Mouse (Mus musculus) hematopoietic stem cell, adult 5-6 weeks (primary cell): ENCODE measurements around the gene Bub1. TPM values are rescaled to one million over a fixed set of nuclear protein-coding genes. Genes with fewer than 3 reads are reported as not detected.
A peak's percentile ranks its signal among the peaks of the same experiment; 100 is the strongest.

Experiments used
- ATAC-seq, 2 experiments: fragments of 125-278 bp in 1 of 2; replicated peaks in 1 of 2; 2 replicates each; pipeline ENCODE4 v1.8.0; 2016 to 2017; ENCODE audit warnings: inconsistent platforms in 2 of 2, mild to moderate bottlenecking in 2 of 2, moderate number of reproducible peaks in 2 of 2, low read depth in 1 of 2, moderate TSS enrichment in 1 of 2; ENCODE audit not compliant: low FRiP score in 2 of 2, poor library complexity in 2 of 2, severe bottlenecking in 2 of 2, insufficient read depth in 1 of 2, low TSS enrichment in 1 of 2
- total RNA-seq: library from RNA; stranded (forward); fragments of 172-1452, 232-1000 nt; gene quantifications from 2 replicates; pipeline ENCODE4 v1.2.3, GENCODE M21; 2017

Gene Bub1
- total RNA-seq, 1 experiment from 2014 or later: 39.6 TPM

DNA sequence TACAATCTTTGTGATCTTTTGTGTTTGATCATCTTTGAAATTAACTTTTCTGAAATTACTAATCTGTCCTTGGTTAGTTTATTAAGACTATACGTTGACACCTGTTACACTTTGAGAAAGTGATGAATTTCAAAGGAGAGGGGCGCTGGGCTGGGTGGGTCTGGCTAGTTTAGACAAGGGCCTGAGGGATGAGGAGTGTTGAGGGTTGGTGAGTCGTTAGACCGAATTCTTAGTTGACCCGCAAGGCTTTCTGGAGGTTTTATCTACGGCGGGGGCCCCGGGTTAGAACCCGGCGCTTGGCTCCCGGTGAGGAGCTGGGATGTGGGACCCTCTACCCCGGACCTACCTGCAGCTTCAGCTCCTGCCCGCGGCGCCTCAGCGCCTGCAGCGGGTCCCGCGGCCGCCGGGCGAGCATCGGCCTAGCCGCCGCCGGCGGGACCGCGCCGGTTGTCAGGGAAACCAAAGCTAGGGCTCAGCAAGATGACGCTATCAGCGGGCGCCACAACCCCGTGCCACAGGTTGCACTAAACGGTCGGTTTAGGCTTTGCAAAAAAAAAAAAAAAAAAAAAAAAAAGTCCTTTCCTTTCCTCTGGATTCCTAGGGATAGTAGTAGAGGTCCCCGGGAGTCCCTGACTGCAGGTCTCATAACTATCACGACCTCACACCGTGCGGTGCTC, 43.1 kb downstream of the Bub1 start, which contains the start of gene Nphp1:
Gene Nphp1 (minus strand): TSS at position 458 of the 677 bp plus-strand sequence.
- ATAC-seq: peak; percentile 83 to 85

DNA sequence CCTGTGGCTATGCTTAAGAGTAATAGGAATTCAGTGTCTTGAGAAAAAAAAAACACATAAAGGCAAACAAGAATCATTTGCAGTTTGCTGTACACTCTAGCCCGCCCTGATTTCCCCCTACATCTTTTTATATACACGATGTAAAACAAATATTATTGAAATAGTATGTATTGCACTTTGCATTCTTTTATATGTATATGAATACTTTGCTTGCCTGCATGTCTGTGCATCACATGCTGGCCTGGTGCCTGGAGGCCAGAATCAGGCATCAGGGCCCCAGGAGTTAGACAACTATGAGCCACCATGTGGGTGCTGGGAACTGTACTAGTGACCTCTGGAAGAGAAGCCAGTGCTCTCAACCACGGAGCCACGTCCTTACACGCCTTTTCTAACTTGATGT, 44.4 kb downstream of the Bub1 start:
- ATAC-seq: no peak

DNA sequence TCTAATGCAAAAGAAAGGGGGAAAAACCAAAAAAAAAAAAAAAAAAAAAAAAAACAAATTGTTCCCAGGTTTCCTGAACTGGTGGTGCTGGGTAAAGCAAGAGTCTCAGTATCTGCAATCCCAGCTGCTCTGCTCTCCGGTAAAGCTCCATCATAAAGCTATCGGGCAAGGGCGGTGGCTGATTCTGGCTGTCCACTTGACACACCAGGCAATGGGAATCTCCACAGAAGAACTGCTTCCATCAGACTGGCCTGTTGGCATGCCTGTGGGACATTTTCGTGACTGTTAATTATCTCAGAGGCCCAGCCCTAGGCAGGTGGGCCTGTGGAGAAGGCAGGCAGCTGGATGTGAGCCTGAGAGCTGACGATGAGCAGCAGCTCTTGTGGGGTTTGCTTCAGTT, 53.2 kb downstream of the Bub1 start:
- ATAC-seq: no peak

DNA sequence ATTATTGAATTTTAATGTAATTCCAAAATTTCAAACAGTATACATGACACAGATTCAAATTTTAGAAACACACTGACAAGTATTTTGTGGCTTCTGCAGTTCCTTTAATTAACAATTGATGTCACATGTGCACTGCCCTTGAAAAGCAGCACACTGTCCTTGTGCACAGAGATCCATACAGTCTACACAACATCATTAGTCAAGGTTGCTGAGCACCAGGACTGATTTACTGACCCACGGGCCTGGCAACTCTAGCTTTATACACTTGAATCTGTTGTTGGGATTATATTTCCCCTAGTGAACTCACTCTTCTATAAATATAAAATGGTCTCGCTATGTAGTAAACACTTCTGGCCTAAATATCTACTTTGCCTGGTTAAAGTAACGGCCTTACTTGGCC, 56.7 kb downstream of the Bub1 start:
- ATAC-seq: no peak

GRCm38 (mm10) chr2:127774578-127774941, 57.1 kb downstream of the Bub1 start:
- no peak for ATAC-seq

DNA sequence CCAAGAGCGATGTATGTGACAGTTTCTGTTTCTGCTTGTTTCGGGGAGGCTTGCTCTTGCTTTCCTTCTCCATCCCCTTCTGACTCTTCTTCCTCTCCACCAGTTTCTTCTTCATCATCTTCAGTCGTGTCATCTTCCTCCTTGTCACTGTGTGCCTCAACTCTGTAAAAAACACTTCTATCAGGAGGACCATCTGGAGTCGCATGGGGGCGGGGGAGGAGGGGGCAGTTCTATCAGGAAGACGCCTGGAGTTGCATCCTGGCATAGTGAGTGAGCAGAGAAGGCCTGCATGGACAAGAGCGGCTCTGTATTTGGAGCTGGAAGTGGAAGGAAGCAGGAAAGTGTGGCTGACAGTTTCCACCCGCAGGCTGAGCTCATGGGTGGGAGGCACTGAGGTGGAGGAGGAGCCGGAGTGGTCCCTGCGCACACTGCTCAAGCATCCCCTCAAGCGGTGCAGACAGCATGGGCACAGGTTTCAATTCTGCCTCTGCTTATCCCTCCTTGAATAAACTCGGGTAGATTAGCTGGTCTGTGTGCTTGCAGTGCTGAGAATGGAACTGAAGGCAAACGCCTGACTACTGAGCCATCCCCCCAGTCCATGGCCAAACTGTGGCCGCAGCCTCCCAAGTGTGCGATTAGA, 57.6 kb downstream of the Bub1 start:
- ATAC-seq: no peak

DNA sequence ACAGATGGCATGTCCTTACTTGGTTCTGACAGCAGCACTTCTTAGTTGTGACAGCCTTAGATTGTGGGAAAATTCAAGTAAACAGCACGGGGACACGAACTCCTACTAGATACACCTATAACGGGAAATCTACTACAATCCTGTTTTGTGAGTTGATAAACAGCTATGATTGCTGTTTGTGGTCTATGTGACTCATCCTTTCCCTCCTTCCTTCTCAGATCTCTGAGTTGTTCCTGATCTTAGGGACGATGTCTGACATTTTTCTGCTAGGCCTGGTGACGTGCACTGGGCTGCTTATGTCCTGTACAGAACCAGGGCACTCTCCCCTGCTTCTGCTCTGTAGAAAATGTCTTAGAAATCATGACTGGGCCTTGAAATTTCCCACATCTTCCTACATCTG, 70.1 kb downstream of the Bub1 start:
- ATAC-seq: no peak

DNA sequence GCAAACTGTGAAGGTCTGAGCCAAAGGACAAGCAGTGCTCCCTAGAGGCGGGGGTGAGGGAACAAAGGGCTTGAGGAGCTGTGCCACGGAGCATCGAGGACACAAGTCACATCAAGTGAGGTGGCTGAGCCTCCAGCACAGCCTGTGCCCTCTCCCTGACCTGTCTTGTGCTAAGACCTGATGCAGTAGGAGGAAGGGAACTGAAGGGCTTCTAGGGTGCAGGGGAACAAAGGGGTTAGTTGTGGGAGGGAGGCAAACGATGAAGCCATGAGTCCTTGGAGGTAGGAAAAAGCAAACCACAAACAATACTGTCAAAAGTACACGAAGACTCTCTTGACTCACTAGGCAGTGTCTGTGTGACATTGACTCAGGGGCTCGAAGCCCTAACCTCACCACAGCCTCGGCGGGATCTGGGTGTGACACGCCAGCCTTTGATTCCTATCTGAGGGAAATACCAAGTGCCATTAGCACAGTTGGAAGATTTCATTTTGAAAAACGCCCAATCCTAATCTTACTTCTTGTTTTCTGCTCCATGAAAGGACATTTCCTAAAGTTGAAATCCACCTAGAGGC, 71.2 kb downstream of the Bub1 start:
- ATAC-seq: no peak

GRCm38 (mm10) chr2:127760014-127760413, 71.7 kb downstream of the Bub1 start:
- no peak for ATAC-seq

- no peak for ATAC-seq
Measured at GRCm38 (mm10) chr2:127759157-127759880, 72.3 kb downstream of the Bub1 start.

GRCm38 (mm10) chr2:127757171-127757570, 74.5 kb downstream of the Bub1 start:
- no peak for ATAC-seq

GRCm38 (mm10) chr2:127754113-127754512, 77.6 kb downstream of the Bub1 start:
- no peak for ATAC-seq

DNA sequence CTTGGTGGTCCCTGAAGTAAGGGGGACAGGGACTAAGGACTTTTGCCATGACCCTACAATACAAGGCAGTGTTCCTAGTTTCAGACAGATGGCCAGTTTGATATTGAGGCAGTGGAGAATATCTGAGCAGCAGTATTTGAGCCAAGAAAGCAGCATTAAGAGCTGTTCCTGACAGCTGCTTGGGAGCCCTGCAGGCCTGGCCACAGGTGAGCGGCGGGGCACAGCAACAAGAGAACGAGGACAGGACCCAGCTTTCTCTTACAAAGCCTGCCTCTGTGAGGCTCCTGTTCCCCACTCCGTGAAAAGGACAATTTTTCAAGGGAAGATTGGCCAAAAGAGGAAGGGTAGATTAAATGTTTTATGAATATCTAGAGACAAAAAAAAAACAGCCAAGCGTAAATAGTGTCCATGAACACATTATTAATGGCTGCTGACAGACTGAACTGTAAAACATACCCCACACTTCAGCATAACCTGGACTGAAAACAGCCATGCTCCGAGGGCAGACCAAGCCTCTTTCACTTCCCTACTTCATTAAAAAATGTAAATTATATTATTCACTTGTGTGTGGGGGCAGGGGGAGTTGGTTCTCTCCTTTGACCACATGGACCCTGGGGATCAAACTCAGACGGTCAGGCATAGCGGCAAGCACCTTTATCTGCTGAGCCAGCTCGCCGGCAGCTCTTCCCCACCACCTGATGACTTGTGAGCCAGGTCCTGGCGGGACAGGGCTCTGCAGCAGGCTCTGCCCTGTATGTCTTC, 79.6 kb downstream of the Bub1 start:
- no peak for ATAC-seq

Other genes starting within 250 kb of the Bub1 start
- gene Zfp661, start 244.8 kb downstream of the Bub1 start, total RNA-seq: 3.6 and 3.9 TPM in 2 replicates
- gene Mrps5, start 244.6 kb downstream of the Bub1 start, total RNA-seq: 103 and 107 TPM in 2 replicates
- gene Mal, start 175.2 kb downstream of the Bub1 start, total RNA-seq: not detected in 2 replicates
- gene Mall, start 101.9 kb downstream of the Bub1 start, total RNA-seq: not detected in 2 replicates
- gene Nphp1, start 43.0 kb downstream of the Bub1 start, total RNA-seq: 20.2 and 28.3 TPM in 2 replicates
- gene Mtln, start 39.4 kb downstream of the Bub1 start, total RNA-seq: 39.9 and 46.1 TPM in 2 replicates
- gene Acoxl, start 7.0 kb upstream of the Bub1 start, total RNA-seq: not detected in 2 replicates